Mouse (Mus musculus) liver, adult 10 weeks (tissue): ENCODE results near the gene Dennd4c. TPM values are rescaled to one million over a fixed set of nuclear protein-coding genes. Genes with fewer than 3 reads are reported as not detected.

ENCODE experiments used
- polyA plus RNA-seq: library from polyadenylated mRNA; stranded (reverse); fragments of 350-450 nt; fragmentation: Illumina TruSeq; extraction: RNeasy Lipid Tissue Mini Kit (QIAGEN cat#74804); gene quantifications from one replicate; pipeline ENCODE4 v1.2.3, GENCODE M21; 2014; ENCODE audit warnings: low read depth, low replicate concordance

The Dennd4c gene
- polyA plus RNA-seq, result 17.5 TPM

DNA sequence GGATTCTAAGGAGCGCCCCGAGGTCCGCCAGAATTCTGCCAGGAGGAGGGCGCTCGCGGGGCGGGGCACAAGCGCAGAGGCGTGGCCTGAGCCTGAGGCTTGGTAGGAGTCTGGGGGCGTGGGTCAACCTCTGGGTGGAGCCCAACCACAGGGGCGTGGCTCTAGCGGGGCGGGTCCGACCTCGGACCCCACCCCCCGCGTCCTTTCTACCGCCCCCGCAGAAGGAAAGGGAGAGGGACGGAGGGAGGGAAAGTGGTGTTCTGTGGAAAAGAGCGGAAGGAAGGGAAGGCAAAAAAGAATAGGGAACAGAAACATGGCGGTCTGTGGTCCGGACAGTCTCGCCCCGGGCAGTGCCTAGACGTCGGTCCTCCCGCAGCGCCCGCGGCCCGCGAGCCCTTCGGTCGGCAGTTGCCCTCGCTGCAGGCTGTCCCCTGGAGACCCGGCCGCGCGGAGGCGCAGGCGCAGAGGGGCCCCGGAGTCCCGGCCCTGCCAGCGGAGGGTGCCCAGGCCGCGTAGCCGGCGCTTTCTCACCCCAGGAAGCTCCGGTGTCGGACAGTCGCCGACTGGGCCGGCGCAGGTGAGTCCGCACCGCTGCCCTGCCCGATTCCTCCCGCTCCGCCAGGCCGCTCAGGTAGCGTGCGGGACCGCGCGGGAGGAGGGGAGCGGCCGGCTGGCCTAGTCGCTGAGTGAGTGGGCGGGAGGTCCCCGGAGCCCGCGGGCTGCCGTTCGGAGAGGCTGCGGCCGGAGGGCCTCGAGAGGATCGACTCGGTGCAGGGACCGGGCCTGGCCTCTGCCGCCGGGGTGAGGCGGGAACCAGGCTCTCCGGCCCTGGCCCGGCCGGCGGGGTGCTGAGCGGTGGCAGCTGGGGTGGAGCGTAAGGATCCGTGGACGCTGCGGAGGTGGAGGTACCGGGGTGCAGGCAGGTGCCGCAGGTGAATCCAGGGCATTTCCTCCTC is at the start of gene Dennd4c:
Gene Dennd4c, plus strand, starts transcription at position 220 of the 956 bp plus-strand sequence.

DNA sequence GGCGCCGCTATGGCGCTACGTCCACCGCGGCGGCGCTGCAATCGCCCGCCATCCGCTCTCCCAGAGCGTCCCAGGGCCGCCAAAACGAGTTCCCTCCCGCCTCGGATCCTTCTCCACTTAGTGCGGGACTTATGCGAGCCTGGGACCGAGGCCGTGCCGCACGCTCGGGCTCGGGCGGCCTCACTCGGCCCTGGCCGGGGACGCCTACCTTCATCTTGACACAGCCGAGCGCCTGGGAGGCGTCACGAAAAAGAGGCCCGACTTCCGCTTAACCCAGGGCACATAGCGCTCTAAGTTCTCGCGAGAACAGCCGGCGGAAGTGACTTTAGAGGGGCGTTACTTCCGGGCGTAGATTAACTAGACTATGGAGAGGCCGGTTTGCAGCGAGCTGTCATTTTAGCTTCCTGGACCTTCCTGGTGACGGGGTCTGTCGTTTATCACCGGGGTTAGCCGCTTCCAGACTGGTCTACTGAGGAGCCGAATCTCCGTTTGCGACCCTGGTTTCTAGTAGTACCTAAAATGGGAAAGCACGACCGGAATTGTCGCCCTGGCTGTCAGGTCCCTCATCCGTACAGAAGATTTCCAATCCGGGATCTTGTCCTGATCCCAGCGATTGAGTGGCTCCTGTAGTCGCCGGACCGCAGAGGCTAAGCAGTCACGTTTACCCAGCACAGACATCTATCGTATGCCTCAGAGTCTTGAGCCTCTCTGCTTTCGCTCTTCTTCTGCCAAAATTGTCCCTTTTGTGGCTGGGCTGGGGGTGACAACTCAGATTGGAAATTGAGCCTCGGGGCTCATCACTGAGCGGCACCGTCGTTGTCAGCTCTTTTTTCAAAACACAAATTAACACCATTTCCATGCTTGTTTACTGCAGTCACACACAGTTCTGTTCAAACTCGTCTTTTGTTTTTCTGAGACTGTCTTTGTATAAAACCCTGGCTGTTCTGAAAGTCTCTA is 109.0 kb downstream of the Dennd4c start, which contains the start of gene Rps6:
Gene Rps6, minus strand, starts transcription at position 300 of the 957 bp plus-strand sequence.

DNA sequence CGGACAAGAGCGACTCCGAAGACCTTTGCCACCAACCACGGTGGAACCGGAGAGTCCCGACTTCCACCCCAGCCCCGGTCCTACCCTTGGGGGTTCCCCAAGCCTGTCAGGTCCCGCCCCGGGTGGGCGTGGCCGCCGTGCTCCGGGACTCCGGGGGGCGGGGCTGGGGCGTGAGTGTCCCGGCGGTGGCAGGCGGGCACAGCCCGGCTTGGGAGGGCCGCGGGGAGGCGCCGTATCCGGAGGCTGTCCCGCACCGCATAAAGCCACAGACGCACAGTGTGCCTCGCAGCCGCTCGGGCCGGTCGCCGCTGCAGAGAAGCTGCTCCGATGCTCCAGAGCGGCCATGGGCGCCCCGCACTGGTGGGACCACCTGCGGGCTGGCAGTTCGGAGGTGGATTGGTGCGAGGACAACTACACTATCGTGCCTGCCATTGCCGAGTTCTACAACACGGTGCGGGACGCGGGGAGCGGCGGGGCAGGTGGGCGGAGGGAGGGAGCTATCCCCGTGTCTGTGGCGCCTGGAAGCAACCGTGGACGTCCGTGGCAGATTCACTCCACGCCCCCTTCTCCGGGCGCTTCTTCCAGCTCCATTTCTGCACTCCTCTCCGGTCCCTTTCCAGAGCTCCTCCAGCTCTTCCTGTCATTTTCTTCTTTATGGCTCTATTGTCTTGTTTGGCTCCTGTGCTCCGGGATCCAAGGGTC is 125.9 kb downstream of the Dennd4c start, which contains the start of gene Acer2:
Gene Acer2, plus strand, starts transcription at position 251 of the 702 bp plus-strand sequence.

Other genes starting within 250 kb of the Dennd4c start
- not detected for gene Saxo1, start 190.2 kb upstream of the Dennd4c start, polyA plus RNA-seq
- 48.0 TPM for gene Rraga, start 172.9 kb upstream of the Dennd4c start, polyA plus RNA-seq
- 4.3 TPM for gene Haus6, start 136.5 kb upstream of the Dennd4c start, polyA plus RNA-seq
- gene Plin2, start 78.5 kb upstream of the Dennd4c start, polyA plus RNA-seq, result 129 TPM
- 398 TPM for gene Rps6, start 108.9 kb downstream of the Dennd4c start, polyA plus RNA-seq
- 5.8 TPM for gene Acer2, start 125.8 kb downstream of the Dennd4c start, polyA plus RNA-seq